Mouse (Mus musculus): ENCODE results near the gene Gm32802.
"Not testable (repeated sequence)": the region's sequence is repeated elsewhere in the genome, so short reads cannot be mapped to it uniquely, and the experiment has no call there.

DNA sequence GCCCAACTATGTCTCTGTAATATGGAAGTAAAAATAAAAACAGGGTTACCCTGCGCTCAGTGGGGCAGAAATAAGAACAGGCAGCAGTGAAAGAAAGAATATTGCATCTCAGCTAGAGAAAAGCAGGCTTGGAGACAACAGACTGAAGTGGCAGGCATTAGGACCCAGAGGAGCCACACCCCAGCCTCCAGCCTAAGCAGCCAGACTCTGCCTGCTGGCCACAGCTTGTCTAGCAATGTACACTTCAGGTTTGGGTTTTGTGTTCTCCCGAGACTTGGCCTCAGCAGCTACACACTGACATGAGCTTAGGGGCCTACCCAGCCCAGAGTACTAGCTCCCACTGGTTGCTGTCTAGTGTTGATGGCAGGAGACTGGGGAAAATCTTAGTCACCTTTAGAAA lies 43.6 kb downstream of the Gm32802 start:
- TF ChIP-seq CTCF (IDR thresholded peaks at IDR 0.05; ENCODE audit: control insufficient read depth, insufficient read depth, low read length); POLR2A (IDR thresholded peaks at IDR 0.05; ENCODE audit: borderline replicate concordance, control insufficient read depth, low read depth, low read length): not testable (repeated sequence)
